Mouse (Mus musculus): ENCODE measurements around the gene Fgf12. TPM values are rescaled to one million over a fixed set of nuclear protein-coding genes. Genes with fewer than 3 reads are reported as not detected.

The Fgf12 gene
- total RNA-seq, 2 experiments from 2014 or later: 141 to 148 TPM

DNA sequence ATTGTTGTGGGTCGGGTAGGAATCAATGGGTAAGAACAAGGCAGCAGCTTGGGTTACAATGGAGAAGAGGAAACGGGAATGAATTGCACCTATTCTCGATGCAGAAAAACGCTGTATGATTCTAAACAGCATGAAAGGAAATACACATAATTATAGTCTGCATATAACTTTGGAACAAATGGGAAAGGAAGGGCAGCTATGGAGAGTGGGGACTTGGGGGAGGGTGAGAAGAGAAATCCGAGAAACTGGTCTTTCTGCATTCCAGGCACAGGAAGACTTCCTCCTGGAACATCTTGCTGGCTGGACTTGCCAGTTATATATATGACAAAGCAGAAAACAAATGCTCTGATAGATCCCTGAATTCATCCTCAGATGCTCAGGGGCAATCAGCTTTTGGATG is 127.2 kb downstream of the Fgf12 start:
- DNase-seq (ENCODE audit: low spot score in 2 of 2): no peak

DNA sequence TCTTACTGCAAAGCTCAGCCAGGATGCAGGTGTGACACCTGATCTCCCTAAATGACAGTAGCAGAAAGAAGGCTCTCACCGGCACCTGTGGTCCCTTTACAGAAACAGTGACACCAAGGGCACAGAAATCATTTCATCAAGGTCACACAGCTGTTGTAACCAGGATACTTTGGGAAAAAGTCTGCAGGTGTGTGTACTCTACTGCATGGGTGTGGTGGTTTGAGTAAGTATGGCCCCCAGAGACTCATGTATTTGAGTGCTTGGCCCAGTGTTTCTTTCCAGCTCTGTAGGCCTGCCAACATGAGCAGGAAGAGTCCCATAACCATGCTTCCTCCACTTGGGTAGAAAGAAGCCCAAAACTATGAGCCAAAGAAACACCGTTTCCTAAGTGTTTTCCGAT is 138.5 kb downstream of the Fgf12 start:
- no peak for DNase-seq (ENCODE audit: low spot score in 2 of 2)

DNA sequence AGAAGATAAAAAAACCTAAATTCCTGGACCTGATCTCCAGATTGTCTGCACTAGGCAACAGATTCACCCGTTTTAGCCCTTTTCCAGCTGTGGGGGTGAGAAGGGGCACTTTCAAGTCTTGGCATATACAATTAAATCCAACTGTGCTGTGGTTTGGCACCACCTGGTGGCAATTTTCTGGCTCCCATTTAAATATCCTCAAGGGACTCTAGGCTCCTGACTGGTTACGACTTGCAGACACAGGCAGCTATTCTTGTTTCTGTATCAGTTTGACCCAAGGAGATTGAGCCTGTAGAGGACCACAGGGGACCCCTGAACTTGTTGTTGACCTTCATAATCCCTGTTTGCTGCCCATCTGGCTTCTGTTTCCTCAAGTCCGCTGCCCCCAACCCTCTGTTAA is 141.9 kb downstream of the Fgf12 start:
- peak; percentile 19 to 25 for DNase-seq (ENCODE audit: low spot score in 2 of 2)

DNA sequence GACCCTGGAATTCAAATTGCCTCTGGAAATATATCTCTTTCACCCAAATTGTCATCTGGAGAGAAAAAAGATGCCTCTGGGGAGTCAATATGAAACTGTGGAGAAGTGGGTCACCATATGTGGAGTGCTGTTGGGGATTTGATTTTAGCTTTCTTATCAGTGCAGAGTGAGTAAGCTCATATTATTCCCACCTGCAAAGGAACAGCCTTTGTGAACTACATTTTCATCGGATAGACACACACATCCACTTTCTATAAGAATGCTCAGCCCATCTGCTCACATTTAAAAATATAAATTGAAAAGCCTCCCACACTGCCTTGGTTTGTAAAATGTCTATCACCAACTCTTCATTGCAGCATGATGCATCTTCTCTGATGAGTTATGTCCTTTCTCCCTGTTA is 149.7 kb downstream of the Fgf12 start:
- no peak for DNase-seq (ENCODE audit: low spot score in 2 of 2)

DNA sequence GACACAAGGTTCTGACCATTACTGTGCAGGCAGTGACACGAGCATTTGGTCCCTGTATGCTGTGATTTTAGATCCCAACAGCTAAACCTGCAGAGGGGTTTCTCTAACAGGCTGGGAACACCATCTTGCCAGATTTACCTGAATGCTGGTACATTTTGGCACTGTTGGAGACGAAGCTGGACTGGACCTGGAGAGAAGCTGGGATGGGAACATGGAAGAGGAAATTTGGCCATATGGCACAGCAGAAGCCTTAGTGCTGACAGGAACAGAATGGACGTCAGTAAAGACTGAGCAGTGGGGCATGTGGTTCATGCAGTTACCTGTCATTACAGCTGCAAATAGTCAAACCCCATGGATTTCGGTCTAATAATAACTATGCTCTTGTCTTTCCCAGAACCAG is 151.1 kb downstream of the Fgf12 start:
- no peak for DNase-seq (ENCODE audit: low spot score in 2 of 2)

DNA sequence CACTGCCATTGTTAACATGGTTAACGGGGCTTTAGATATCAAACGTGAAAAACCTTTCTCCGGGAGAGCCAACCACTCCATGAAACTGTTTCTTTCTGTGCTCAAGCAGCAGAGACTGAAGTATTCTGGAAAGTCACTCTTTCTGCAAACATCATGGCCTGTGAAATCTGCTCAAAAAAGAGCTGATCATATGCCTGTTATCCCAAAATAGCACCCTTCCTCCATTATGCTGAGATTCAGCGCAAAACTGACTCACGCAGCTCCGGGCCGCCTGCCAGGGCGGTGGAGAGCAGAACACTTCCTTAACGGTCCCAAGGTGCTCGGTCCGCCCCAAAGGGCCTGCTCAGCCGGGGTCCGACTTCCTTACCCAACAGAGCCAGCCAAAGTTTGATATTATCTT is 156.8 kb downstream of the Fgf12 start:
- DNase-seq (ENCODE audit: low spot score in 2 of 2): peak; percentile 46 to 55

DNA sequence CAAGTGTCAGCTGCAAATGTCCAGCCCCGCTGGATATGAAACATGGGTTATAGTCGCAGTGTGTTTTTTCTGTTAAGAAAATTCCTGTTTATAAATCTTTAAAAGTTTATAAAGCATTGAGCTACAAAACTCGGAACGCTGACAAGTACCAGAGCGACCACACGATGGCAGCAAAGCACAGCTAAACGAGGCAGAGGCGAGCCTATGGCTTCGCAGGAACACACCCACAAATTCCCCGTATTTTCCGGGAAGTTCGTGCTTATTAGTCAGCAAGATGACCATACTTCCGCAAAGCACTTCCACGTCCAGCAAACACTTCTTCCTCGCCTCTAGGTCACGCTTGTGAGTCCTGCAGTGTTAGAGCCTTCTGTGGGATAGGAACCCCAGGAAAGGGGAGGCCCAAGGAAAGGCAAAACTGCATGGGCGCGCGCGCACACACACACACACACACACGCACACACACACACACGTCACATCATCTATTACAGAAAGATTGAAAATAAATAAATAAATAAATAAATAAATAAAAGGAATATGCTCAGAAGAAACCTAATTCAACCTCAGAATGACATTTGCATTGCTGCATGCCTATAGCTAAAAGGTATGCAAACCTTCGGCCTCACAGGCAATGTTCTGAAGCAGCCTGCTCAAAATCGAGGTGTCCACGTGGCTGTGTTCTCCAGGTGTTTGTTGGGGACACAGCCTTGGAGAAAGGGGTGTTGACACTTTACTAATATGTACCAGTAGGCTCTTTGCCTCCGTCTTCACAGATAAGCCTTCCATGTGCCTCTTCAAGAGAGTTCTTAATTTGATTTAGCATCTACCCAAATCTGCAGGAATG is 159.6 kb downstream of the Fgf12 start:
- peak; percentile 74 for DNase-seq (ENCODE audit: low spot score in 2 of 2)

DNA sequence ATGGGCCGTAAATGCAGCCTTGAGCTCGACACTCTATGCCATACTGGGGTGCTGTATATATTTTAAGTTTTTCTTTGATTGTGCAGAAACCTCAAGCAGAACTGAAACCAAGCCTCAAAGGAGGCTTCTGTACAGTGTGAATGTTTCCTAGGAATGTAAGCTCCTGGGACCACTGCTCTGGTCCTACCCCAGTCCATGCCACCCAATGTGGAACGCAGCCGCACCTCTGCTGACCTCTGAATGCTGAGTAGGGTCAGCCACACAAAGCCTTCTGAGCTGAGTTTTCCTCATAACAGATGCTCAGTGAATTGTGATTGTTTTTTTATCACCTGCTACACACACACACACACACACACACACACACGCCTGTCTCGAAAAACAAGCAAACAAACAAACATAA is 160.4 kb downstream of the Fgf12 start:
- no peak for DNase-seq (ENCODE audit: low spot score in 2 of 2)

DNA sequence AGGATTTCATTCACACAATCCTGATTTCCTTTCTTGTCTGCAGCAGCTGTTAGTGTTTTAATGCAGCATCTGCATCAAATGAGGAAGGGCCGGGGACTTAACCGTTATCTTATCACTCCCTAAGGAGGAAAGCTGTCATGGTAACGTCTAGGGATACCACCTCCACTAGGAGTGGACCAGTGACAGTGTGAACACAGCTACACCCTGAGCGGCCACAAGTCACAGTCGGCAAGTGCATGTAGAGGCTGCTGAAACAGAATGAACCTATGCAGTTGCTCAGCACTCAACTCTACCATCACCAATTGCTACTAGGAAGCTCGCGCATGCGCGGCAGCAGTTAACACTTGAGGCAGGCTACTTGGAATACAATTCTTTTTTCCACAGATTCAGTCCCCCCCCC is 161.3 kb downstream of the Fgf12 start:
- DNase-seq (ENCODE audit: low spot score in 2 of 2): no peak

DNA sequence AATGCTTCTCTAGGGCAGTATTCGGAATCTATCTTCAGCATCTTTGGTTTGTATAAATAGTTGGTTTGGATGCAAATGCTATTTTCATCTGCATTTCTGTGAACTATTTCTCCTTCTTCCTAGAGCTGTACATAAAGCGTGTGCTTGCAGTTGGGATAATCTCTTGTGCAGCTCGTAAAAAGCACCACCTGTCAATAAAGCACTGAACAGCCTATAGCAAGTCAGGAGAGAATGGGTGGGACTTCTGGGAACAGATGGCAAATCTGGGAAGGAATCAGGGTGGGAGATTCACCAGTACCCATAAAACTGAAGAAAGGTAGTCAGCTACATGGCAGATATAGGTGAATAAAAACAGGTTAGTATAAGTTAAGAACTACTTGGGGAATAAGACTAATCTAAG is 180.7 kb downstream of the Fgf12 start:
- no peak for DNase-seq (ENCODE audit: low spot score in 2 of 2)

DNA sequence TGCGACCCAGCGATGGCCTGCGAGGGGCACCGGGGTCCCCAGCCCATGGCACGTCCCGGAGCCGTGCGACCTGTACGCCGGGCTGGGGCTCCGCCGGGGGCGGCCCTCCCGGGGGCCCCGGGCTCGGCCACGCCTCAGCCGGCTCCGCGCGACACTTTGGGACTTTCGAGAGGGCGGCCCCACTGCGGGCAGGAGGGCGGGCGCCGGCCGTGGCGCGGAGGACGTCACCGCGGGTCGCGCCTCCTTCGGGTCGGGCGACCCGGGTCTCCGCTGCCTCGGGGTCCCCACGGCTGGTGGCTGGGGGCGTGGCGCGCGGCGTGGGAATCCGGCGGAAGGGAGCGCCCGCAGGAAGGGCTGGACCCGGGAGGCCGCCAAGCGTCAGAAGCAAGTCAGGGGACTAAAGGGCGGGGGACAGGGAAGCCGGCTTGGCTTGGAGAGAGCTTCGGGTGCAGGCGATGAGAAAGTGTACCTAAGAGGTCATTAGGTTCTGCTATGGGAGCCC is 188.1 kb downstream of the Fgf12 start:
- no peak for DNase-seq (ENCODE audit: low spot score in 2 of 2)

DNA sequence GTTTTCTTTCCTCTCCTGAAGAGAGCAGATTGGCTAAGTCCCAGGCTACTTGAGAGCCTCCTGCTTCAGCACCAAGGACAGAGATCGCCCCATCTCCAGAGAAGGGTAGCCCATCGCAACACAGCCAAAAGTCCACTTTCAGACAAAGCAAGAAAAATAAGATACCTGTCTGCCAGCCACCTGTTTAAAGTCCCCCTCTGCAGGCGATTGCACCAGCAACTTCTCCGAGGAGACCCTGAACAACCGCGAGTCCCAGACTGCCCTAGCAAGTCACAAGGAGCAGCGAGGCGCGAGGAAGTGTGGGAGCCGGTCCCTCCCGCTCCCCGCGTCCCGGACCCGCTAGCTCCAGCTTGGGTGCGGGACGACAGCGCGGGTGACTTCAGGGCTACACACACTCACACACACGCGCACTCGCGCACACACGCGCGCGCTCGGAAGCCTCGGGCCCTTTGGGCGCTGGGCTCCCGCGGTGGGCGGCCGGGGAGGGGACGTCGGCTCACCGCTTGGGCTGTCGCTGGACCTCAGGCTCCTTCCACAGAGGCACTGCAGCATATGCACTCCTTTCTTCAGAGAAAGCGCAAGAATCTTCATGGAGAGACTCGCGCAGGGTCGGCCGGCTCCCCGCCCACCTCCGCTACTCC is 188.7 kb downstream of the Fgf12 start:
- DNase-seq (ENCODE audit: low spot score in 2 of 2): no peak

DNA sequence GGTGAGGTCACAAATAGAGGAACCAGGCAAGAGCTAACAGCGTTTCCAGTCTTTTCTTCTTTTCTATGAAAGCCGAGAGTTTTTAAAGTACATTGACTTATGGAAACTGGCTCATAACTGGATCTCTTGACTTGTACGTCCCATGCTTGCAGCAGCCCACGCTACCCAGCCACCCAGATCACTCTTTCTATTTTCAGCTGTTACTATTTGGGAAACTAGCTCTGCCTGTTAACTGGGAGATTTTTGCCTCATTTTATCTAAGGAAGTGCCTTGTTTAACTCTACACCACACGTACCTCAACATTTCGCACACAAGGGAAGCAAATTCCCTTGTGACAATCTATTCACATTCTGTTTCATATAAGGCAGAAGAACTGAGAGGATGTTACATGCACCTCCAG is 190.0 kb downstream of the Fgf12 start:
- no peak for DNase-seq (ENCODE audit: low spot score in 2 of 2)

DNA sequence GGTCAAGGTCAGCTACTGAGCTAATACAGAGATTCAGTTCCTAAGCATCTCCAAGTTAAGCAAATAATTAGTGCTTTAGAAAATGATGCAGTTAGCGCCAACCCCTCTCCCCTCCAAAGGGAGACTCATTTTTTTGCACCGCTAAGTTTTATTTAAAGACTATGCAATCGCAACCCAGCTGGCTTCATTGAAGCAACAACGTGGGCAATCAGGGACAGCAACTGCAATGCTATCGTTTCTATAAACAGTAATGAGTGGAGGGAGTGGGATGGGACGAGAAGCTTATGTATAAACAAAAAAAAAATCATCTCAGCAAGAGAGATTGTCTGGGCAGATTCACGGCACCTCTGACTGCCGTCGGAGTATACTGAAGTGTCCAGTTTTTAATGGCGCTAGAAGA is 197.6 kb downstream of the Fgf12 start:
- DNase-seq (ENCODE audit: low spot score in 2 of 2): no peak

DNA sequence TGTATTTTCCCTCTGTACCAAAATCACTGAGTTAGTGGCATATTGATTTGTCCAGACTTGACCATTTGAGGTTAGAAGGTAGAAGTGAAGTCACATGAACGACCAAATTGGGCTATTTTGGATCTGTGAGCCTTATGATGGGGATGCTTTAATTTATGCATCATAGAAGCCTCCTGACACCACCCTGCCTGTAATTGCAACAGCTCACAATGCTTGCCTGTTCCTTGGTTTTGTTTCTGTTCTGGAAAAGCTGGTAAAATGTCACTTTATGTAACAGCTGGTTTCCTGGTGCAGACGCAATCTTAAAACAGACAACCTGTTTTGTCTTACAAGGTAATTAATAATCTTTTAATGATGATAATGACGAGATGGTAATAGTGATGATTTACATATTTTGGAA is 213.4 kb downstream of the Fgf12 start:
- no peak for DNase-seq (ENCODE audit: low spot score in 2 of 2)

DNA sequence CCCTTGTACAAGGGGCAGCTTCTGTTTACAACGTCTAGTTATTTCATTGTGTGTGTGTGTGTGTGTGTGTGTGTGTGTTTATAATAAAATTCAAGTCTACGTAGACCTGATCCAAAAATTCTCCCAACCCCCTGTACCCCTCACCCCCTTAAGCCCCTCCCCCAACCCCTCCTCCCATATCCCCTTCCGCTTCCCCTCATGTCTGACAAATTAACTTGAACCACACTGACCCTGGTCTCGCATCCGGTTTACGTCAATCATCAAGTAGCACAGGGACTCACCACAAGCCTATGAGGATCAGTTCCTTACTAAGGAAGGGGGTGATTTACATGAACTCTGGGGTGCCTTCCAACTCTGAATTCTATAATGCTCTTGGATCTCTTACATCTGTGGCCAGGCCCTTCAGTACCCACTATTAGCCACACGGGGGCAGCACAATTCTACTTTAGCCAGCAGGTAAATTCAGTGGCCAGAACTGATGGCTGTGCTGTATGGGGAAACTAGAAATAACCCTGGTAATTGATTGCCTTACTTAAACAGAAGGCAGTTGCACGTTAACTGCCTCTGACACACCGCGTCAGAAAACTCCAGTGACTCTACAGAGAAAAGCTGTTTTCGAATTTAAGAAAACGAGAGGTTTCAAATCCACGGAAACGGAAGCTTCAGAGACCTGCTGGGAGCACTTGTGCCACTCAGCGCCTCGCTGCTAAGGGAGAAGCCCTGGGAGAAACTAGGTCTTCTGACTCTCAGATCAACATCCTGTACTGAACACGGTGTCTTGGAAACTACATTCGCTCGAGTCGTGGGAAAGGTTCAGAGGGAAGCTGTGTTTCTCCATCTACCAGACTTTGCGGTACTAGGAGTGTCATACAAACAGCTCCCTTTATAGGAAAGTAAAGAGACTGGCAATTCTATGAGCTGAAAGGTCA is 235.0 kb downstream of the Fgf12 start:
- peak; percentile 82 to 87 for DNase-seq (ENCODE audit: low spot score in 2 of 2)

DNA sequence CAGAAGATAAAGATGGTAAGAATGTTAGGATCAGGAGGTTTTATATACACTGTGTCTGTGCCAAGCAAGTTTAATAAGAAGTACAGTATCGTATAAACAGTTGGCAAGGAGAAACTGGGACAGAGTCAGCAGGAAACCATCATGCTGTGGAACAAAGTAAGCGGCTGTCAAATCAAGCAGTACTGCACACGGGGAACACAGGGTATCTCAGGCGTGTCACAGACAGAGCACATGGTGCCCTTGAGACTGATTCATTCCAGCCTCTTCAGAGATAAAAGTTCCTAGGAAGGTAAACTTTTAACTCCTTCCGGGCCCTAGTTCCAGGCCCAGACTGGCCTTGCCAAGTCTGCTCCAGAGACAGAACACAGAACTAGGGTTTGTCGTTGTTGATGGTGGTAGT is 240.4 kb downstream of the Fgf12 start:
- no peak for DNase-seq (ENCODE audit: low spot score in 2 of 2)

DNA sequence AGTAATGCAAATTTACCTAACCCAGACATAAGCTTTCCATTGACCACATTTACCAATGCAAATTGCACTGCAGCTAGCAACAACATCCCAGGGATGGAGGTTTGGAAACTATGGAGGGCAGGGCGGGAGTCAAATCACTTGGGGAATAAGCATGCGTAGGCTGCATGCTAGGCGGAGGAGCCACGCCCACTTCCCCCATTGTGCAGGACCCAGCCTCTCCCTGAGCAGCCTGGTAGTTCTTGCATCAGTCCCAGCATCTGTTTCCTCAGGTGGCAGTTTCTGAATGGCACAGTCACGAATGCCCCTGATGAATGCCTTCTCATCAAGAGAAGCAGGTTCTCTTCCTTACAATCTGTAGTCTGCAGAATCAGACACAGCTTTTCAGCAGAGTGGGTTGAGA is 241.5 kb downstream of the Fgf12 start:
- DNase-seq (ENCODE audit: low spot score in 2 of 2): no peak

DNA sequence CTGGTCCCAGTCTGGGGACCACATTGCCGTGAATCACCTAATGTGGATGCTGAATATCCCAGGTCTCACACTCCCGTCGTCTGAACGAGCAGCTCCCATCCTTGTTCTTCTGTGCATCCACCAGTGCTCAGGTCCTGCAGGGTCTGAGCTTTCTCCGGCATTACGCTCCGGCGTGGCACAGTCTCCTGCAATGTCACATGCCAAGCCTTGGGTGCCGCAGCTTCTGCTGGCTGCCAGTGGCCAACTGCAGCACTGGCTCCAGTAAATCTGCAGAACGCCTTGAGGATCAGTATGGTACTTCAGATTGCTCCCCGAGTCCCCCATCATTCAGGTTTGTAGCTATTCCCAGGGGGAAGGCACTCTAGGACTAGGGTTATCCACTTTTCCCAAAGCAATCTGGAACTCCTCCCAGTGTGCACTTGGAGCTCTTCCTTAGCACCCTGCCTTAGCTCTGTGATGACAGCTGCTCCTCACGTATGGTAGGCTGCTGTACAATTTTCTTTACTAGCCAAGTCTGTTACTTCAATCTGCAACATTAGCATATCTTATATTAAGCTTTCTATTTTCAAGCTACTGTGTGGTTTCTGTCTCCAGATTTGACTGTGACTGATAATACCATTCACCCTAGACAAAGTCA is 254.8 kb downstream of the Fgf12 start:
- peak; percentile 22 to 63 for DNase-seq (ENCODE audit: low spot score in 2 of 2)

DNA sequence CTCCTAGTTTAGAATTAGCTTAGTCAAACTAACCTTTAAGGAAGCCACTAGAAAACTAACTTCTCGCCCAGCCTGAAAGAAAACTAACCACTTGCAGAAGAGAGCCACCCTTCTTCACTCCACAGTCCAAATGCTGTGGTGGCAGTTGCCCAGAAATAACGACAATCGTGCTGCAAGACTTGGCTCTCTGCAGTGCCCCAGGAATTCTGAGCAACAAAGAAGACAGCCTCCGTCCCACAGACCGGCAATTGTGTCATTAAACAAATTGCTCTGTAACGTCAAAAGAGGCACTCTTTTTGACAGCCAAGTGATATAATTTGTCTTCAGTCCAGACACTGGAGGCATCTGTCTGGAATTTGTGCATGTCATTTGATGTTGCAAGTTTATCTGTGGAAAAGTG is 261.2 kb downstream of the Fgf12 start:
- DNase-seq (ENCODE audit: low spot score in 2 of 2): peak in 1 of 2 experiments; percentile 44

DNA sequence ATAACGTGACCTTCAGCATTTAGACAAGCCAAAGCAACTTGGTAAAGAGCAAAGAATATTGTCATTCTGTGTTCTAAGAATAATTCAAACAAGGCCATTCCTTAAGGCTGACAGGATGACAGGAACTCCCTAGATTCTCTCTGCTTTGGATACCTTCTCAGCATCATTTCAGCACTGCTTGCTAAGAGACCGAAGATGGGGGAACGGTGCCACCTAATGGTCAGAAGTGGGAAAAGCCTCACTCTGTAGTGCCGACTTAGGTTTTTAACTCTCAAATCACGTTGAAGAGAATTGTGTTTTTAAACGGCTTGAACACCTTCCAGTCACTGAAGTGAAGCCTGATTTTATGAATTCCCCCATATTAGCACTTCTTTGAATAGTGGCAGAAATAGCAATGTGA is 262.4 kb downstream of the Fgf12 start:
- peak; percentile 81 to 89 for DNase-seq (ENCODE audit: low spot score in 2 of 2)
